Mouse (Mus musculus) c-Kit-positive CD71-positive TER-119-negative erythroid progenitor cells, embryonic 14.5 days (primary cell): ENCODE data around the gene Castor2.

Experiments used
- DNase-seq: peaks from one replicate; pipeline ENCODE4 v3.0.0-alpha.2; 2013; ENCODE audit warnings: low read depth

The Castor2 gene

DNA sequence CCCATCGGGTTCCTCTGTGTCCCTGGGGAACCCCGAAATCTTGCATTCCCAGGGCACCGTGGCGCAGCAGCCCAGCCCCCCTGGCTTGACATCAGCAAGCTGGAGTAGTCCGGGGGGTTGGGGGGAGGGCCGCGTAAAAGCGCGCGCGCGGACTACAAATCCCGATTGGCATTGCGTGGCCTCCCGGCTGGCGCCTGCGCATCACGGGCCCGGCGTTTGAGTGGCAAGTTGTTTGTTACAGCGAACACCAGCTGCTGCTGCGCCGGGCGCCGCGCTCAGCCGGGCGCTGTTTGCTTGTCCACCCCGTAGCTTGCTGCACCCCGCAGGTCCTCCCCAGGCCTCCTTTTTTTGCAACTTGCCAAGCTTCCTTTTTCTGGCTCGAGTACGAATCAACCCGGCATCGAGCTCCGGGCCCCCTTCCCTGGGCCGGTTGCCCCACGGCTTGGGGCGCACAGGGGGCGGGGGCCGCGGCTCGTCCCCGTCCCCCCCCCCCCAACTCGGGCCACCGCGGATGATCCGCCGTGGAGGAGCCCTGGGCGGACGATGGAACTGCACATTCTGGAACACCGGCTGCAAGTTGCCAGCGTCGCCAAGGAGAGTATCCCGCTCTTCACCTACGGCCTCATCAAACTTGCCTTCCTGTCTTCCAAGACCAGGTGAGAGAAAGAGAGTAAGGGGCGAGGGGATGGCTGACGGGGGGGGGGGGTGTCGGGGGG is at the start of gene Castor2:
Castor2 (plus strand) TSS at position 216 of the 716 bp plus-strand sequence.
- peak; percentile 48 for DNase-seq

- DNase-seq: no peak
Measured at GRCm38 (mm10) chr5:134050711-134051110, 48.8 kb upstream of the Castor2 start.

- no peak for DNase-seq
Measured at GRCm38 (mm10) chr5:134052614-134053013, 46.9 kb upstream of the Castor2 start.

- no peak for DNase-seq
Measured at GRCm38 (mm10) chr5:134054496-134054895, 45.0 kb upstream of the Castor2 start.

DNA sequence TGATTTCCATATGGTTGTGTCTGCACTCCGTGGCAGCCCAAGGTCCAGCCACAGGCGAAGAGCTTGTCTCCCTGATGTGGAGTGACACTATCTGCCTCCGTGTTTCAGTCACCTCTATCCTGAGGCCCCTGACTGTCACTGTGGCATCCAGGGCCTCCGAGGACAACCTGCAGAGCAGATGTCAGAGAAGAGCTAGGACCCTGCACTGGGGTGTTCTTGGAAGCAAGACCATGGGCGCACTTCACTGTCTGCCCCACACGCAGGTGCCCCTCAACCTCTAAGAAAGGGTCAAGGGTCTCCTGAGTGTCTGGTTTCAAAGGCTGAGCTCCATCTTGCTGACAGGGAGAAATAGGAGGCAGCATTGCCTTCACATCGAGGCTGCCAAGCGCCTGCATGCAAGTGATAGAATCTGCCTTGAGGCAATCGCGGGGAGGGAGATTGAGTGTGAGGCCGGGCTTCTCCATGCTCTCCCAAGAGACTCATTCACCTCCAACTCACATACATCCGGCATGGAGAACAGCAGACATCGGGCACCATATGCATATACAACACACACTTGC is 40.6 kb upstream of the Castor2 start:
- DNase-seq: no peak

DNA sequence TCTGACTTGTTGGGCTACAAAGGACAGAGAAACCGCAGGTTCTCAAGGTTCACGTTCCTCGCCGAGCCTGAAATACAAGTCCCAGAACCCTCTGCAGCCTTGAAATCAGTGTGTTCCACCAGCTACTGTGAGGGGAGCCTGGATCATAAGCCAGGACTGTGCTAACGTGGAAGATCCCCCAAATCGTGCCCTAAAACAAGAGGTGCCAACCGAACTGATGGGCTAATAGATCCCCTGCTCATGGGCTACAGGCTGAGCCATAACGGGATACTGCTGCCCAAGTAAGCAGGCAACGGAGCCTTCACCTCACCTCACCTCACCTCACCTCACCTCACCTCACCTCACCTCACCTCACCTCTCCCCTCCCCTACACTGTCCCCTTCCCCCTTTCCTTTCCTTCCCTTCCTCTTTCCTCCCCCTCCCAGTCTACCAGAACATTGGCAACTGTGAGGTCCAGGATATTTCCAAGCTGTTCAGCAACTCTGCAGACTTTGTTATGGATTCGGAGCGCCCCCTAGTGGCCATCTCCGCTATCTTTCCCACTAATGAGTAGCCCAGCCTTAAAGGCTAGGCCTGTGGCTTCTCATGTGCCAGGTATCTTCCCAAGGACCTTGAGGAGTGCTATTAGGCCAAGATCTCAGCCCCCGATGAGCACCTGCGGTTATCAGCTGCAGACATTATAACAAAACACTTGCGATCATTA is 36.0 kb upstream of the Castor2 start:
- DNase-seq: peak; percentile 20

DNA sequence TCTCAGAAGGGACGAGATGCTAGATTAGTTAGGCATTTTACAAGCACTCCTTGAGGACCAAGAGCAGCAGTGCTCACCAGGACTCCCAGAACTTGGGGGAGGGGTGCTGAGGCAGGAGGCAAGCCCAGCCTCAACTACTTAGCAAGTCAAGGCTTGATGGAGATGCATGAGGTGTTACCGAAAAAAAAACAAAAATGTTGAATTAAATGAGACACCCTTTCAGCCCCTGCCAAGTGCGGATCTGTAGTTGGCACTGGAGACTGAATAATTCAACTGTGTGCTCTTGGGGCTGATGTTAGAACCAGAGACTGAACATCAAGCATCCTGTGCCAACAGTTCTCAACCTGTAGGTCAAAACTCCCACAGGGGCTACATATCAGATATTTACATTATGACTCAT is 33.2 kb upstream of the Castor2 start:
- DNase-seq: no peak

GRCm38 (mm10) chr5:134067924-134068323 is 31.6 kb upstream of the Castor2 start:
- DNase-seq: no peak

- no peak for DNase-seq
Measured at GRCm38 (mm10) chr5:134073512-134074041, 25.9 kb upstream of the Castor2 start.

GRCm38 (mm10) chr5:134074368-134074767 is 25.1 kb upstream of the Castor2 start:
- DNase-seq: no peak

DNA sequence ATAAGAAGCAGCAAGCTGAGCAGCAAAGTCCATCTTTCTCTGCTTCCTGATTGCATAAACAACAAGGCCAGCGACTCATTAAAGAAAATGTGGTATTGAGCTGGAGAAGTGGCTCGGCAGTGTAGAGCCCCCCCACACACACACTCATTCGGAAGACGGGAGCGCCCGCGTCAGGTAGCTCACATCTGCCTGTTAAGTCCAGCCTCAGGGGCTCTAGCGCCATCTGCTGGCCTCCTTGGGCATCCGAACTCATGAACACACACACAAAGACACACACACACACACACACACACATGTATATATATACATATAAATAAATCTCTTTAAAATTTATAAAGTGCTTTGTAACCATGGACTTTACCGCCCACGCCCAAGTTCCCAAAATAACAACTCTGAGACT is 23.3 kb upstream of the Castor2 start:
- no peak for DNase-seq

- DNase-seq: no peak
Measured at GRCm38 (mm10) chr5:134080685-134081548, 18.6 kb upstream of the Castor2 start.

- DNase-seq: no peak
Measured at GRCm38 (mm10) chr5:134085227-134085626, 14.3 kb upstream of the Castor2 start.

- DNase-seq: no peak
Measured at GRCm38 (mm10) chr5:134085887-134086639, 13.4 kb upstream of the Castor2 start.

DNA sequence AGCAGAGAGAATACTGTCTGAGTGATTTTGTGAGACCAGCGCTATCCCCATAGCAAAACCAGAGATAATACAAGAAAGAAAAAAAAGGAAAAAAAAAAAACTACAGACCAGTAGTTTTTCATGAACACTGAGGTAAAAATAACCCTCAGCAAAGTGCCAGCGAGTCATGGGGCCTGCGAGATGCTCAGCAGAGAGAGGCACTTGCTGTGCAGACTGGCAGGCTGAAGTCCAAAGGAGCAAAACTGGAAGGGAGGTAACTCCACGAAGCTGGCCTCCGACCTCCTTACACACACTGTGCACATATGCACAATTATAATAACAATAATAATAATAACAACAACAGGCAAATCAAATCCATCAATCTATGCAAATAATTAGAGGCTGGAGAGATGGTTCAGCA is 12.3 kb upstream of the Castor2 start:
- DNase-seq: no peak

DNA sequence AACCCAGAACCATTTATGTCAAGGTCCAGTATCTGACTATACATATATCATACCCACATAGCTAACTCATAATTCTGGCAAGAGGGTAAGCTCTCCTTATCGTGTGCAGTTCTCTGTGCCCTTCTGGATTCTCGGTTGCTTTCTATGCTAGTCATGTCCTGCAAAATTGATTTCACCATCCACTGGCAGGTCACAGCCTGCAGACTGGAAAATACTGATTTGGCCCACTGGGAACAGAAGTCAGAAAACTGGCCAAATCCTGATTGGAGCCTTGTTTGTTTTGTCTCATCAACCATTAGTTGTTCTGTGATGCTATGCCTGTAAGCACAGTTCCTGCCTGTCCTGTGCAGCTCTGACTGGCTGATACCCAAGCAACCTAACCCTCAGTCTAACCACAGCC is 3.7 kb upstream of the Castor2 start:
- DNase-seq: no peak

GRCm38 (mm10) chr5:134098341-134098902 is 1.1 kb upstream of the Castor2 start:
- DNase-seq: no peak

GRCm38 (mm10) chr5:134098976-134099375 is 535 bp upstream of the Castor2 start:
- no peak for DNase-seq

GRCm38 (mm10) chr5:134100232-134100771 is 791 bp downstream of the Castor2 start:
- DNase-seq: no peak

- DNase-seq: no peak
Measured at GRCm38 (mm10) chr5:134101322-134101721, 1.8 kb downstream of the Castor2 start.

GRCm38 (mm10) chr5:134101883-134102282 is 2.4 kb downstream of the Castor2 start:
- no peak for DNase-seq
